Mouse (Mus musculus): ENCODE results near the gene Pid1. TPM values are rescaled to one million over a fixed set of nuclear protein-coding genes. Genes with fewer than 3 reads are reported as not detected.

Pid1 gene
- total and polyA plus RNA-seq, 3 experiments, result not detected

DNA sequence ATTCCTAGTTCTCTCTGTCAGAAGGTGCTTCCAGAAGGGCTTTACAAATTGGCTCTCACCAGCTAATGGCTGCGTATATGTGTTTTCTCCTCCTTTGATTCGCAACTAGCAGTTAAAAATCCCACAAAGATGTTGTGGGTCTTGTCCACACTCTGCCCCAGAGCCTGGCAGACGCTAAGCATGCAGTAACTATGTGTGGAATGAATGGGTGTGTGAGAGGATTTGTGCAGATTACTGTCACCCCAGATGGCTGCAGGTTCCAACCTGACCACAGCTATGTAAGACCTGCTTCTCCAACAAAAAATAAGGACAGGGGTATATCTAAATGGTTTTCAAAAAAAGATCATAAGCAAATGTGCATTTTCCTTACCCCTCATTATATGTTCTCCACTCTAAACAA is 206.2 kb downstream of the Pid1 start:
- Histone ChIP-seq H3K9ac (ENCODE audit: insufficient read depth, low read depth) (no peak overlapping the region), H3K27ac (ENCODE audit: insufficient read depth, low read depth) (no peak overlapping the region), H3K4me3 (replicated peaks in 1 of 3; ENCODE audit: low read depth in 2 of 3, low read length in 2 of 3, poor library complexity in 1 of 3) (no peak overlapping the region), H3K27me3 (replicated peaks) (no peaks in the 10 kb centered on the region), H3K4me2 (ENCODE audit: insufficient read depth, low read depth, poor library complexity, severe bottlenecking) (no peak overlapping the region), H3K4me1 (ENCODE audit: control insufficient read depth in 1 of 2, insufficient read depth in 2 of 2) (no peaks in the 10 kb centered on the region), H3K9me3 (replicated peaks; ENCODE audit: low read length) (no peaks in the 10 kb centered on the region), H3K79me2 (replicated peaks; ENCODE audit: control insufficient read depth, extremely low read depth, insufficient read depth, poor library complexity, severe bottlenecking) (no peaks in the 10 kb centered on the region), H3K36me3 (replicated peaks in 1 of 2; ENCODE audit: control insufficient read depth in 1 of 2, insufficient read depth in 1 of 2, low read length in 1 of 2) (no peaks in the 10 kb centered on the region)
- DNase-seq (ENCODE audit: extremely low read depth), result no peak
- TF ChIP-seq TBP (conservative IDR thresholded peaks at IDR 0.05; ENCODE audit: low read depth, low read length), result no peak
- no peak for TF ChIP-seq ZKSCAN1 (IDR thresholded peaks at IDR 0.05; ENCODE audit: borderline replicate concordance, low read depth, low read length)
- dilution Hi-C loops (cut with MboI; ENCODE audit: extremely low pct_ligation_motif_present, extremely low pct_unique_long_range_greater_than_20kb, low sequenced_read_pairs) (no loop called here), in situ Hi-C loops (cut with MboI; ENCODE audit: low pct_ligation_motif_present, low pct_unique_long_range_greater_than_20kb, low sequenced_read_pairs) (no loop called here)

- H3K4me1 ChIP-seq (ENCODE audit: control insufficient read depth in 1 of 2, insufficient read depth in 2 of 2), result no peaks in the 10 kb centered on the region
- in situ Hi-C loops (cut with MboI; ENCODE audit: low pct_ligation_motif_present, low pct_unique_long_range_greater_than_20kb, low sequenced_read_pairs), result no loop called here
- no peaks in the 10 kb centered on the region for H3K9me3 ChIP-seq (replicated peaks; ENCODE audit: low read length)
- dilution Hi-C loops (cut with MboI; ENCODE audit: extremely low pct_ligation_motif_present, extremely low pct_unique_long_range_greater_than_20kb, low sequenced_read_pairs), result no loop called here
- no peaks in the 10 kb centered on the region for H3K36me3 ChIP-seq (replicated peaks in 1 of 2; ENCODE audit: control insufficient read depth in 1 of 2, insufficient read depth in 1 of 2, low read length in 1 of 2)
- H3K9ac ChIP-seq (ENCODE audit: insufficient read depth, low read depth), result no peak overlapping the region
- H3K27ac ChIP-seq (ENCODE audit: insufficient read depth, low read depth), result no peak overlapping the region
- H3K4me3 ChIP-seq (replicated peaks in 1 of 3; ENCODE audit: low read depth in 2 of 3, low read length in 2 of 3, poor library complexity in 1 of 3), result no peak overlapping the region
- H3K27me3 ChIP-seq (replicated peaks), result no peaks in the 10 kb centered on the region
- no peak for DNase-seq (ENCODE audit: extremely low read depth)
- H3K4me2 ChIP-seq (ENCODE audit: insufficient read depth, low read depth, poor library complexity, severe bottlenecking), result no peak overlapping the region
- TF ChIP-seq ZNF384 (IDR thresholded peaks at IDR 0.05; ENCODE audit: low read depth, low read length) (no peak), ETS1 (conservative IDR thresholded peaks at IDR 0.05; ENCODE audit: low read depth, low read length) (no peak)
- H3K79me2 ChIP-seq (replicated peaks; ENCODE audit: control insufficient read depth, extremely low read depth, insufficient read depth, poor library complexity, severe bottlenecking), result no peaks in the 10 kb centered on the region
These were observed 208.4 kb downstream of the Pid1 start for GRCm38 (mm10) chr1:84155585-84155930.

DNA sequence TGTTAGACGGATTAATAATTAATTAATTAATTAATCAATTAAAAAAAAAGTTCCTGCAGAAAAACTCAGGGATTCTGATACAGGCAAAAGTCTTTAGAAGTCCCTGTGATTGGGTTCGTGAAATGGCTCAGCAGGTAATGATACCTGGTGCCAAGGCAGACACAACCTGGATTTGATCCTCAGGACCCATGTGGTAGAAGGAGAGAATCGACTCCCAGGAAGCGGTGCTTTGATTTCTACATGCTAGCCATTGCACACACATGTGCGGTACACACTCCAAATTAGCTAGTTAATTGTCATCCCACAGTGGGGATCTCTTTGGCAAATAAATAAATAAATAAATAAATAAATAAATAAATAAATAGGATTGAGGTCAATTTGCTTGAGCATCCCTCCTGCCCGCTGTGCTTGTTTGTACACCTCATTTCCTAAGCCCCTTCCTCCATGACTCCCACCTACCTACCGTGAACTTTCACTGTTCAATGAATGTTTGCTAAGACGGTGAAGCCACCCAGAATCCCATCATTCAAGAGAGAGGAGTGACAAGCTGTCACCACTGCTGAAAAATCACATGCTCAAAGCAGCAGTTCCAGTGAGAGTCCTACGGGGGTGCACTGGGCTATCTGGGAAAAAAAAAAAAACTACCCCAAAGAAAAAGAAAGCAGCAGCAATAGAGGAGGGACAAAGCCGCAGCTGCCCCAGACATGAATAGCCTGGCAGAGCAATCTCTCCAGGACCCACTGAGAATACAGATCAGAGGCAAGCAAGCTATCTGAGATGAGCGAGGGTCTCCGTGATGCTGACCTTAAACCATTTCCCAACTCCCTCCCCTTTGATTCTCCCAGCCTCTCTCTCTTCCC is 209.0 kb downstream of the Pid1 start:
- H3K27ac ChIP-seq (ENCODE audit: insufficient read depth, low read depth), result no peak overlapping the region
- DNase-seq (ENCODE audit: extremely low read depth), result no peak
- H3K4me3 ChIP-seq (replicated peaks in 1 of 3; ENCODE audit: low read depth in 2 of 3, low read length in 2 of 3, poor library complexity in 1 of 3), result no peak overlapping the region
- in situ Hi-C loops (cut with MboI; ENCODE audit: low pct_ligation_motif_present, low pct_unique_long_range_greater_than_20kb, low sequenced_read_pairs), result no loop called here
- no peaks in the 10 kb centered on the region for H3K36me3 ChIP-seq (replicated peaks in 1 of 2; ENCODE audit: control insufficient read depth in 1 of 2, insufficient read depth in 1 of 2, low read length in 1 of 2)
- H3K4me1 ChIP-seq (ENCODE audit: control insufficient read depth in 1 of 2, insufficient read depth in 2 of 2), result no peaks in the 10 kb centered on the region
- no peak for TF ChIP-seq BHLHE40 (IDR thresholded peaks at IDR 0.05; ENCODE audit: low read depth, low read length)
- no peak for TF ChIP-seq ZNF384 (IDR thresholded peaks at IDR 0.05; ENCODE audit: low read depth, low read length)
- no peak for TF ChIP-seq SIN3A (IDR thresholded peaks at IDR 0.05; ENCODE audit: low read length)
- TF ChIP-seq GABPA (IDR thresholded peaks at IDR 0.05; ENCODE audit: insufficient replicate concordance, low read depth, low read length), result no peak
- no peak for TF ChIP-seq MYC (IDR thresholded peaks at IDR 0.05; ENCODE audit: low read depth, low read length)
- TF ChIP-seq NELFE (IDR thresholded peaks at IDR 0.05; ENCODE audit: low read depth, low read length), result no peak
- TF ChIP-seq NRF1 (IDR thresholded peaks at IDR 0.05; ENCODE audit: low read depth, low read length), result no peak
- TF ChIP-seq PAX5 (IDR thresholded peaks at IDR 0.05; ENCODE audit: low read length), result no peak
- no peak for TF ChIP-seq KAT2A (IDR thresholded peaks at IDR 0.05; ENCODE audit: insufficient replicate concordance, low read length)
- TF ChIP-seq CHD2 (IDR thresholded peaks at IDR 0.05; ENCODE audit: low read length), result no peak
- no peak for TF ChIP-seq JUN (IDR thresholded peaks at IDR 0.05; ENCODE audit: insufficient read depth, low read depth, low read length)
- no peak for TF ChIP-seq TCF12 (IDR thresholded peaks at IDR 0.05; ENCODE audit: low read depth, low read length)
- TF ChIP-seq POLR2A (IDR thresholded peaks at IDR 0.05; ENCODE audit: low read depth, low read length), result no peak
- no peak for TF ChIP-seq E2F4 (IDR thresholded peaks at IDR 0.05; ENCODE audit: insufficient replicate concordance, low read depth, low read length)
- TF ChIP-seq USF1 (IDR thresholded peaks at IDR 0.05; ENCODE audit: low read depth, low read length), result no peak
- TF ChIP-seq RAD21 (IDR thresholded peaks at IDR 0.05; ENCODE audit: low read depth, low read length), result no peak
- no peak for TF ChIP-seq EP300 (IDR thresholded peaks at IDR 0.05; ENCODE audit: low read length)
- H3K9me3 ChIP-seq (replicated peaks; ENCODE audit: low read length), result no peaks in the 10 kb centered on the region
- no peaks in the 10 kb centered on the region for H3K27me3 ChIP-seq (replicated peaks)
- H3K4me2 ChIP-seq (ENCODE audit: insufficient read depth, low read depth, poor library complexity, severe bottlenecking), result no peak overlapping the region
- H3K79me2 ChIP-seq (replicated peaks; ENCODE audit: control insufficient read depth, extremely low read depth, insufficient read depth, poor library complexity, severe bottlenecking), result no peaks in the 10 kb centered on the region
- no peak overlapping the region for H3K9ac ChIP-seq (ENCODE audit: insufficient read depth, low read depth)
- dilution Hi-C loops (cut with MboI; ENCODE audit: extremely low pct_ligation_motif_present, extremely low pct_unique_long_range_greater_than_20kb, low sequenced_read_pairs), result no loop called here

Measured in CH12.LX (cell line).